Mouse (Mus musculus): ENCODE data around the gene Afap1l2.

DNA sequence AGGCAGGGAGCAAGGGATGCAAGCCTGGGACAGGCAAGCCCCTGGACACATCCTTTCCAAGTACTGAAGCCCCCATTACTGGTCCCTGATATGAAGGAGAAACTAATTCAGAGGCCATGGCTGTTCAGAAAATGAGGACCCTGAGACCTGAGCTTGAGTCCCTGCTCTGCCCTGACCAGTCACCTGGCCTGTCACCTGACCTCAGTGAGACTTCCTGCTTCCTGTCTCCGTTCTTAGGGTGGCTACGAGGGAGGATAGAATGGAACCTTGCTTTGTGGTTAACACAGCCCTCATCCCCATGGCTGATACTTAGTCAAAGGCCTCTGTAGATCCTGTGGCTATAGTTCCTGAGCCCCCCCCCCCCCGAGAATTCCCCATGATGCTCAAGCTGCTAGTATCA is 103.9 kb downstream of the Afap1l2 start:
- no peak for TF ChIP-seq CTCF (IDR thresholded peaks at IDR 0.05; ENCODE audit: low read depth)
- no peak for TF ChIP-seq EP300 (IDR thresholded peaks at IDR 0.05; ENCODE audit: low read depth)
